Mouse (Mus musculus) cortical plate, adult 2 months (tissue): ENCODE data around the gene Gdf1. TPM values are rescaled to one million over a fixed set of nuclear protein-coding genes. Genes with fewer than 3 reads are reported as not detected.

Source experiments
- H3K27ac ChIP-seq: fragments of 200-500 bp; 2 replicates; pipeline ENCODE4 v1.5.1; 2012; ENCODE audit warnings: low read length, control low read depth, inconsistent platforms; ENCODE audit not compliant: insufficient read depth
- H3K4me1 ChIP-seq: fragments of 200-500 bp; 2 replicates; pipeline ENCODE4 v1.6.1; 2011; ENCODE audit warnings: low read length; ENCODE audit not compliant: control insufficient read depth, insufficient read depth
- H3K4me3 ChIP-seq: fragments of 200-500 bp; 2 replicates; pipeline ENCODE4 v1.5.1; 2011; ENCODE audit warnings: mild to moderate bottlenecking, low read length, control low read depth; ENCODE audit not compliant: insufficient read depth
- CTCF ChIP-seq: fragments of 200-500 bp; IDR thresholded peaks from 2 replicates; pipeline ENCODE4 v1.5.1; 2011; ENCODE audit warnings: mild to moderate bottlenecking, control low read depth, low read length; ENCODE audit not compliant: insufficient read depth; ENCODE audit errors: extremely low read depth
- POLR2A ChIP-seq: fragments of 200-500 bp; IDR thresholded peaks from 2 replicates; pipeline ENCODE4 v1.6.1; 2011; ENCODE audit warnings: mild to moderate bottlenecking, low read length, control low read depth; ENCODE audit not compliant: insufficient read depth; ENCODE audit errors: extremely low read depth
- polyA plus RNA-seq: library from polyadenylated mRNA; depleted of rRNA; stranded (reverse); fragments of >200 nt; gene quantifications from 2 replicates; pipeline ENCODE4 v1.2.3, GENCODE M21; 2012; rRNA removed

Gene Gdf1
- polyA plus RNA-seq: 41.4 and 42.7 TPM in 2 replicates

DNA sequence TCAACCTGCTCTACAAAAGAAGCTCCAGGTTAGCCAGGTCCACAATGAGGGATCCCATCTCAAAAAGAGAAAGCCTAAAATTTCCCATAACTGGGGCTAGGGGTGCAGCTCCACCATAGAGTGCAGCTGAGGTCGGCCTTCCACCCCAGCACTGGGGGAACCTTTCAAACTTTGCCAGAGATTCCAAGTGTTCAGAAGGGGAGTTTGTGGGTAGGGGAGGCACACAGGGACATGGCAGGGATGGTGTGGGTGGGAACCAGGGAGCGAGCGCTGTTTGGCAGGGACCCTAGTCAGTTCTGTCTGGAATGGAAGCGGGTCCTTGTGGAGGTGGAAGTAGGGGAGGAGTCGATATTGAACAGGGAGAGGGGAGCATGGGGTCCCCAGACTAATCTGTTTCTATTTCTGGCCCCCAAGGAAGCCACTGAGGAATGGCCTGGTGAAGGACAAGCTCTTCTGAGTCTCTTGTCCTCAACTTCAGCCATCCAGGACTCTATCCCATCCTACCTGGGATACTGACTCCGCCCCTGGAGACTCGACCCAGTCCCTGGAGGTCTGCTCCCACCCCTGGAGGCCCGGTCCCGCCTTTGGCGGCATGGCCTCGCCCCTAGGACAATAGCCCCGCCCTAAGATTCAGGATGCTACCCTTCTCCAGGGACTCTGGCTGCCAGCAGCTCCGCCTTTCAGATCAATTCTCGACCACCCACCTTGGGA lies at the start of gene Gdf1:
TSS of gene Gdf1 (plus strand) at position 694 of the 711 bp plus-strand sequence.
- 0 out of 2 replicates have a peak within 1 kb of the TSS, but pooled peaks have one; percentile 20 for H3K27ac ChIP-seq
- 0 out of 2 replicates have a peak, but pooled peaks cover 2% of the 10 kb centered on the region for H3K4me1 ChIP-seq
- TF ChIP-seq CTCF (no peak), POLR2A (no peak)
- H3K4me3 ChIP-seq: no peak within 1 kb of the TSS

DNA sequence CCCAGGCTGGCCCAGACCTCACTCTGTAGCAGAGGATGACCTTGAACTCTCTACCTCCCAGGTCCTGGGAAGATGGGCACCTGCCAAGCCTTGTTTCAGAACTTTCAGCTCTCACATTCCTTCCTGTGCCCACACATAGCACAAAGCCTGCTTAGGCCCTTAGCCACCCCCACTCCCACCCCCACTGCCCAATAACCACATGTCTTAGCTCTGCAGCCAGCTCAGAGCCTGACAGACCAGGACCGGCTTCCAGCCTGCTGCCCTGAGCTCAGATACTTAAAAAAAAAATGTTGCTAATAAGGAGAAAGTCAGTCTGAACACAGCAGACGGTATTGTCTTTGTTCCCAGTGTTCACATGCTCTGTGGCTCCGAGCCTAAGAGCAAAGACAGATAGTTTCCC lies 48.6 kb upstream of the Gdf1 start:
- Histone ChIP-seq H3K4me1 (peaks cover 1% of the 10 kb centered on the region; the same call in 1 of the 2 replicates), H3K4me3 (no peak overlapping the region), H3K27ac (no peak overlapping the region)
- TF ChIP-seq CTCF (no peak), POLR2A (no peak)

DNA sequence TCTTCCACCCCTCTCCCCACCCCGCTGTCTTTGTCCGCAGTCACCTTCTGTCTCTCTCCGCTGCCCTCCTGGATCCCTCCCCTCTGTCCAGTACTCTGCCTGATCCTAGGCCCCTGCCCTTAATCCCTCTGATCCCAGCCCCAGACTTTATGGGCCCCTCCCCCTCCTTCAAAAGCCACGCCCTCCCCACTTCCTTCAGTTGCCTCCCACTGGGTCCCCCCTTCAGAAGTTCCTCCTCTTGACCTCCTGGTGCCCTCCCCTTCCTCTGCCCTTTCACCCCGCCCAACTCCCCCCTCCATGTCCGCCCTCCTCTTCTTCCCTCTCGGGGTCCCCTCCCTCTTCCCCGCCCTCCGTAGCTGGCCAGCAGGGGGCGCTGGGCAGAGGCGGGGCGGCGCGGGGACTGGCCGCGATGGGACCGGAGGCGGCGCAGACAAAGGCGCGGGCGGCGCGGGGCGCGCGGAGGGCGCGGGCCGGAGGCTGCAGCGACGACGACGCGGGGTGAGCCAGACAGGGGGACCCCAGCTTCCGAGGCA lies 46.9 kb upstream of the Gdf1 start, which contains the start of gene Homer3:
TSS of gene Homer3 (plus strand) at position 225 of the 533 bp plus-strand sequence.
- H3K4me3 ChIP-seq: peak within 1 kb of the TSS; percentile 60
- H3K27ac ChIP-seq: peak within 1 kb of the TSS; percentile 79
- TF ChIP-seq POLR2A (no peak), CTCF (peak; percentile 27; the same call in 1 of the 2 replicates)
- H3K4me1 ChIP-seq: 0 out of 2 replicates have a peak, but pooled peaks cover 1% of the 10 kb centered on the region

DNA sequence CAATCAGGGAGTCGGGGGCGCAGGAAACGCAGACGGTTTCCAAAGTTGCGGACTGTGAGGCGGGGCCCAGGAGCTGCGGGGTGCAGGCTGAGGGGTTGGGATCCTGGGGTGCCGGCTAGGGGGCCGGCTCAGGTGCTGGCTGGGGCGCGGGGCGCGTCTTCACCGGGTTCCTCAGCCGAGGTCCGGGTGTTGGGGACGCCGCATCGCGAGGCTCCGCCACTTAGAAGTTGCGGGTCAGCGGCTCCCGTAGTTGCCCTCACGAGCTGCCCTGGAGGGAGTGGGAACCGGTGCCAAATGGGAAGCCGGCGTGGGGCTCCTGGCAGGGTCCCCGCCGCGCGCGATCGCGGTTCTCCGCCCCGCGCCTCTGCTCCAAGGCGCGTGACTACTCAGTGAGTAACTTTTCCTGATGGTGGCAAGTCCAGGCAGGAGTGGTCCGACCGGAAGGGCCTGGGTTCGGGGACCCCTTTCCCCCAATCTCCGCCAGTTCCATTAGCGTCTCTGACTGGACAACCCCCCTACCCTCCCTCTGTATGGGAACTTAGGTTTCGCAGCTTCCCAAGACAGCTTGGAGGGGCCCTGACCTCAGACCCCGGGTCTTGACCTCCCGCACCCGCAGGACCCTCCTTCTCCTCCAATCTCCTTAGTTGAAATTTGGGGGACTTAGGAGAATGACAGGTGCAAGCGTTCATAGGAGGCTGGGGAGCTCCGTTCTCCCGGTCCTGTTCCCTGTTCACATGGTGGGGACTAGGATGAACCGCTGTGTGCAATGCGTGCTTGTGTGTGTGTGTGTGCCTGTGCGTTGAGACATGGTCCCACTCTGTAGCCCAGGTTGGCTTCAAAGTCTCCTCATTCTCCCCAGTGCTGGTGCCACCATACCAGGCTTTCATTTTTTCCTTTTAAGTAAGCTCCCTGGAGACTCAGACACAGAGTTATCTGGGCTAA lies 46.2 kb upstream of the Gdf1 start:
- TF ChIP-seq POLR2A (no peak), CTCF (no peak)
- Histone ChIP-seq H3K4me3 (peak overlapping the region; percentile 60), H3K4me1 (0 out of 2 replicates have a peak, but pooled peaks cover 1% of the 10 kb centered on the region), H3K27ac (peak overlapping the region; percentile 79; the same call in 1 of the 2 replicates)

DNA sequence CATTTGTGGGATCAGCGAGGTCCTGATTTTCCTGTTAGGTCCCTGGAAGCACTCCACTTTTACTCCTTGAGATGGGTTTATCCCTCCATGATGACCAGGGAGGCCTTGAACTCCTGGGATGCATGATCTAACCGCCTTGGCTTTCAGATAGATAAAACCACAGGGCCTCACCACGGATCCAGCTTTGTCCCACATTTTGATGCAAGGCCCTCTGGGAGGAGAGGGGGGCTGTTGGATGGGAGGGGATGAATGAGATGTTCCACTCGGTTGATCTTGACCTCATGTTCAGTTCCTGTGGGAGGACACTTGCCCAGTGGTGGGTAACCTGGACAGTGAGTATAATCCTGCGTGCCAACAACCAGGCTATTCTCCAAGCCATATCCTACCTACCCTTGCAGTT lies 45.2 kb upstream of the Gdf1 start:
- Histone ChIP-seq H3K4me1 (0 out of 2 replicates have a peak, but pooled peaks cover 1% of the 10 kb centered on the region), H3K4me3 (no peak overlapping the region)
- TF ChIP-seq CTCF: no peak
- no peak for TF ChIP-seq POLR2A

DNA sequence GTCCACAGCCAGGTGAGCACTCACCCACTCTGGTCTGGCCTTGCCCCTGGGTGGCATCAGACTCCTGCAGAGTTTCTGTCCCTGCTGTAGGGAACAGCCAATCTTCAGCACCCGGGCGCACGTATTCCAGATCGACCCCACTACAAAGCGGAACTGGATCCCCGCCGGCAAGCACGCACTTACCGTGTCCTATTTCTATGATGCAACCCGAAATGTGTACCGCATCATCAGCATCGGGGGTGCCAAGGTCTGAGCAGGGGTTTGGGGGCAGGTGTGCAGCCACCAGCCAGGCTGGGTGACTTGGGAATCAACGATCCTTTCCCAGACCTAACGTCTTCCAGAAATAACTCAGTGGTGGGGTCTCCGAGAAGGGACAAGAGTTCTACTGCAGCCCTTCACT lies 44.3 kb upstream of the Gdf1 start:
- H3K27ac ChIP-seq: no peak overlapping the region
- TF ChIP-seq CTCF (no peak), POLR2A (no peak)
- no peak overlapping the region for H3K4me3 ChIP-seq
- 0 out of 2 replicates have a peak, but pooled peaks cover 1% of the 10 kb centered on the region for H3K4me1 ChIP-seq

More for the DNA sequence above, 45.2 kb upstream of the Gdf1 start:
- H3K27ac ChIP-seq: no peak overlapping the region

DNA sequence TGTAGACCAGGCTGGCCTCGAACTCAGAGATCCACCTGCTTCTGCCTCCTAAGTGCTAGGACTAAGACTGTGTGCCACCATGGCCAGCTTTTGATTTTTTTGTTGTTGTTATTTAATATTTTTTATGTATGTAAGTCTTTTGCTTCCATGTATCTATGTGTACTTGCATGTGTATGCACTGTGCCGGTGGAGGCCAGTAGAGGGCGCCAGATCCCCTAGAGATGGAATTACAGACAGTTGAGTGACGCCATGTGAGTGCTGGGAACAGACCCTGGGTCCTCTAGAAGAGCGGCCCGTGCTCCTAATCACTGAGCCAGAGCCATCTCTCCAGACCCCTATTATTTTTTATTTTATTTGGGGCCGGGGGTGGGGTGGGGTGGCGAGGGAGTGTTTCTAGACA lies 42.9 kb upstream of the Gdf1 start:
- Histone ChIP-seq H3K27ac (no peak overlapping the region), H3K4me1 (0 out of 2 replicates have a peak, but pooled peaks cover 1% of the 10 kb centered on the region), H3K4me3 (no peak overlapping the region)
- TF ChIP-seq CTCF: peak; percentile 1; the same call in 1 of the 2 replicates
- TF ChIP-seq POLR2A: no peak

DNA sequence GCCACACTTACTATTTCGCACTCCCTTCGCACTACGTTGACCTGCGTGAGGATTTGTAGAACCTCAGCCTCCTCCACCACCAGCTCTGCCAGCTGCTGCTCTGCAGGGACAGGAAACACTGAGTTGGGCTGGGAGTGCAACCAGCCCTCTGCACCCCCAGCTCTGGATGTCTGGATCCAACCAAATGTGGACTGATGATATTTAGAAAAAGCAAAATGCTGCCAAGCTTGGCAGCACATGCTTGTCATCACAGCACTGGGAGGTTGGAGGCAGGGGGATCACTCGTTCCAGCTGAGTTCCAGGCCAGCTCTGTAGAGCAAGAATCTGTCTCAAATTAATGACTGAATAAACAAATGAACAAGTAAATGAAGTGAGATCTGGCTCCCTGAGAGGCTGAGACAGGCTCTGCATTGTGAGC lies 35.6 kb upstream of the Gdf1 start:
- Histone ChIP-seq H3K4me3 (no peak overlapping the region), H3K27ac (no peak overlapping the region), H3K4me1 (no peaks in the 10 kb centered on the region)
- TF ChIP-seq POLR2A: no peak
- no peak for TF ChIP-seq CTCF

DNA sequence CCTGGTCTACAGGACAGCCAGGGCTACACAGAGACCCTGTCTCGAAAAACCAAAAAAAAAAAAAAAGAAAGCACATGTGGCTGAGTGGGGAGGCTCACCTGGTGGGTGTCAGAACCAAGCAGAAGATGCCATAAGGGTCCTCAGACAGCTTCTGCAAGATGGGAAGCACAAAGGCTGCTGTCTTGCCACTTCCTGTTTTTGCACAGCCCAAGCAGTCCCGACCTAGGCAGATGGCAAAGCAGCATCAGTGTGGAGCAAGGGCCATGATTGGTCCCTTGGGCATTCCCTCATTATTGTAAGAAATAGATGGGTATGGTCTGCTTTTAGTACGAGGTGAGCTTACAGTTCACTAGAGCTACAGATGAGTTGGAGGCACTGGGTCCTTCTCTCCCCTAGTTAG lies 28.7 kb upstream of the Gdf1 start:
- Histone ChIP-seq H3K27ac (no peak overlapping the region), H3K4me1 (peaks cover 11% of the 10 kb centered on the region)

More for the DNA sequence above, 28.7 kb upstream of the Gdf1 start:
- TF ChIP-seq POLR2A (no peak), CTCF (no peak)
- H3K4me3 ChIP-seq: no peak overlapping the region
